Mouse (Mus musculus) intestine, embryonic 16.5 days (tissue): ENCODE results near the gene Apol8. TPM values are rescaled to one million over a fixed set of nuclear protein-coding genes. Genes with fewer than 3 reads are reported as not detected.

Source experiments
- ATAC-seq: fragments of 200-750 bp; cut with Nextera tagmentation; 2 replicates; pipeline ENCODE4 v1.8.0; 2017; ENCODE audit warnings: moderate TSS enrichment, moderate library complexity
- H3K27ac ChIP-seq: fragments of 300-500 bp; sonication (generic); 2 replicates; pipeline ENCODE4 v1.5.1; 2014; ENCODE audit warnings: mild to moderate bottlenecking, low read length
- H3K27me3 ChIP-seq: fragments of 300-500 bp; sonication (generic); replicated peaks from 2 replicates; pipeline ENCODE4 v1.6.1; 2014; ENCODE audit warnings: low read length, control low read depth, mixed read lengths; ENCODE audit not compliant: control insufficient read depth, insufficient read depth
- H3K36me3 ChIP-seq: fragments of 300-500 bp; sonication (generic); 2 replicates; pipeline ENCODE4 v1.6.1; 2014; ENCODE audit warnings: low read length, control low read depth; ENCODE audit not compliant: control insufficient read depth, insufficient read depth
- H3K4me1 ChIP-seq: fragments of 300-500 bp; sonication (generic); 2 replicates; pipeline ENCODE4 v1.6.1; 2014; ENCODE audit warnings: low read length, control low read depth, mixed read lengths; ENCODE audit not compliant: control insufficient read depth, insufficient read depth
- H3K4me2 ChIP-seq: fragments of 300-500 bp; sonication (generic); 2 replicates; pipeline ENCODE4 v1.6.1; 2014; ENCODE audit warnings: low read depth, low read length, control low read depth
- H3K4me3 ChIP-seq: fragments of 300-500 bp; sonication (generic); 2 replicates; pipeline ENCODE4 v1.5.1; 2014; ENCODE audit warnings: mild to moderate bottlenecking, low read length
- H3K9ac ChIP-seq: fragments of 300-500 bp; sonication (generic); 2 replicates; pipeline ENCODE4 v1.6.1; 2014; ENCODE audit warnings: low read depth, low read length
- H3K9me3 ChIP-seq: fragments of 300-500 bp; sonication (generic); 2 replicates; pipeline ENCODE4 v1.6.1; 2016; ENCODE audit warnings: low read length, control low read depth; ENCODE audit not compliant: control insufficient read depth
- WGBS: fragments of 180-500 bp; shearing (Covaris S2); extraction: QIAGEN DNeasy Blood & Tissue Kit; methylation state at CpG from one replicate; pipeline ENCODE4 v1.1.7; 2014; 5-methylcytosine and 5-hydroxymethylcytosine counted together
- polyA plus RNA-seq: library from polyadenylated mRNA; unstranded; fragments of >200 nt; fragmentation: Nextera tagmentation; extraction: Ambion mirVana; gene quantifications from 2 replicates; pipeline ENCODE4 v1.2.1, GENCODE M21; 2015

The Apol8 gene
- polyA plus RNA-seq, result 0.21 and 0.34 TPM in 2 replicates

DNA sequence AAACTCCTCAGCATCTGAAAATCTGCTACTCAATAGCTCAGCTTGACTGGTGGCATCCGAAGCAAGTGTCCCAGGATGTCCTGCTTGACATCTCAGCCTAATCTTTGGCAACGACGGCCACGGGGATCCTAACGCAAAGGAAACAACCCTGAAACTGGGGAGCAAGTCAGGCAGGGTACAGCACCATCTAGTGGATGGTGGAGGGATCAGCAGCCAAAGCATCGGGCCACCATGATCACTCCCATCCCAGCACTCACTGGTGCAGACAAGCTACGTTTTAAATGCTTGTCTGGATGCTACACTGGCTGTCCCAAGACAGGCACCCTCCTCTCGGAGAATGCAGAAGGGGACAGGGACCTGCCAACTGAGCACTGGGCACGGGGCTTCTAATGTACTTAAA is at the start of gene Apol8:
TSS of gene Apol8 (minus strand) at position 156 of the 400 bp plus-strand sequence.
- no peak within 1 kb of the TSS for H3K4me3 ChIP-seq
- no peak within 1 kb of the TSS; the same call in 1 of the 2 replicates for H3K9ac ChIP-seq
- H3K9me3 ChIP-seq, result no peaks in the 10 kb centered on the region
- no peak within 1 kb of the TSS for H3K4me2 ChIP-seq
- H3K4me1 ChIP-seq, result no peaks in the 10 kb centered on the region
- H3K27me3 ChIP-seq, result peaks cover 4% of the 10 kb centered on the region; the same call in 1 of the 2 replicates
- H3K36me3 ChIP-seq, result peaks cover 19% of the 10 kb centered on the region
- no peak for ATAC-seq
- WGBS, result 6% methylated on average over 9 of the region's 9 CpGs
- H3K27ac ChIP-seq, result no peak within 1 kb of the TSS

DNA sequence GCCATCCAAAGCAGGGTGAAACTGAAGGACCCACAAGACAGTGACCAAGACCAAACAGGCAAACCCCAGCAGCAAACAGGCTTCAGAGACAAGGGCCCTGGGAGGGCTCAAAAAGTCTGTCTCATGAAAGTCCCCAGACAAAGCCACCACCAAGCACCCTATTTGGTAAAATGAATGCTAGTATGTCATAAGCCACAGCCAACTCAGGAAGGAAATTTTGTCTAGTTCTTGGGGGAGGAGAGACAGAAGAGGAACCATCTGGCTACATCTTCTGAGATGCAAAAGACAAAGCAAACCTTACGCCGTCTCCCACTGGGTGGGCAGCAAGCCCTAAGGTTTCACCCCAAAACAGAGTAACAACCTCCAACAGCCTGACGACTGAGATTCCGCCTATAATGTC is 48.9 kb upstream of the Apol8 start:
- H3K36me3 ChIP-seq, result peaks cover 29% of the 10 kb centered on the region
- 93% methylated on average over 4 of the region's 4 CpGs for WGBS

DNA sequence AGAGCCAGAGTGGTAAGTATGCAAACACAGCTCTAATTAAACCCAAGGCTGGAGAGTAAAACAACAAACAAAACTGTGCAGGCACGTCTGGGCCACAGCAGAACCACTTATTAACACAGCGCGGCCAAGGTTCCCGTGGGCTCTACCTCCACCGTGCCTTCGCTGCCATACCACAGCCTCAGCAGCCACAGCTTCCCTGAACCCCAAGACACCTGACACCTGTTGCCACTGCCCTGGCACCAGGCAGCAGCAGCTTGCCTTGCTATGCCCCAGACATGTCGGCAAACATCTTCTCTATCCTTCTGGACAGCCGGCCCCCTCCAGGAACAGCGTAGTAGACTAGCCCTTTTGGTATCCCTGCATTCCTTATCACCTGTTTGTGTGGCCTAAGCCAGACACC is 48.1 kb upstream of the Apol8 start:
- no peak overlapping the region for H3K9ac ChIP-seq
- 81% methylated on average over 9 of the region's 9 CpGs for WGBS
- H3K4me3 ChIP-seq, result no peak overlapping the region
- no peaks in the 10 kb centered on the region for H3K27me3 ChIP-seq
- H3K4me1 ChIP-seq, result peaks cover 47% of the 10 kb centered on the region
- H3K27ac ChIP-seq, result peak overlapping the region; percentile 15; the same call in 1 of the 2 replicates
- H3K9me3 ChIP-seq, result no peaks in the 10 kb centered on the region
- no peak for ATAC-seq
- H3K36me3 ChIP-seq, result peaks cover 29% of the 10 kb centered on the region
- H3K4me2 ChIP-seq, result no peak overlapping the region

More for the DNA sequence above, 48.9 kb upstream of the Apol8 start:
- H3K27ac ChIP-seq, result no peak overlapping the region
- no peaks in the 10 kb centered on the region for H3K27me3 ChIP-seq
- no peak overlapping the region for H3K4me3 ChIP-seq
- H3K9me3 ChIP-seq, result no peaks in the 10 kb centered on the region
- H3K4me1 ChIP-seq, result peaks cover 47% of the 10 kb centered on the region
- no peak for ATAC-seq
- H3K9ac ChIP-seq, result no peak overlapping the region
- H3K4me2 ChIP-seq, result no peak overlapping the region

DNA sequence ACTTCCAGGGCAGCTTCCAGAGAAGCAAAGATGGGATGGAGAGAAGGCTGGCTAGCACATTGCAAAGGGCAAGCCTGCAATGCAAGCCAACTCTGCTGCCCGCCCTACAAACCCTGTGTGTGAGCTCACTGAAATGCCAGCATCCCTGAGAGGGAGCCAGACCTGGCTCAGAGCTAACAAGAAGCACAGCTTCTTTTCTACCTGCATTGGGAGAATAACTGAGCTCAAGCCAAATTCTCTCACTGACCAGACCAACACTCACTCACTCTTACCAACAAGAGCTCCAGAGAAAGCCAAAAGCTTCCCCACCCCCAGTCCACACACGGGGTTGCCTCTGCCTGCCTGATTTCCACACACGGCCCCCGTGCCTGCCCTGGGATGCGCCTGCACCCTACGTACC is 47.7 kb upstream of the Apol8 start:
- Histone ChIP-seq H3K4me2 (no peak overlapping the region), H3K4me1 (peaks cover 49% of the 10 kb centered on the region), H3K4me3 (no peak overlapping the region), H3K9me3 (no peaks in the 10 kb centered on the region), H3K27ac (peak overlapping the region; percentile 15; the same call in 1 of the 2 replicates), H3K36me3 (peaks cover 29% of the 10 kb centered on the region), H3K27me3 (no peaks in the 10 kb centered on the region), H3K9ac (no peak overlapping the region)
- ATAC-seq, result no peak
- WGBS, result 84% methylated on average over 6 of the region's 6 CpGs

DNA sequence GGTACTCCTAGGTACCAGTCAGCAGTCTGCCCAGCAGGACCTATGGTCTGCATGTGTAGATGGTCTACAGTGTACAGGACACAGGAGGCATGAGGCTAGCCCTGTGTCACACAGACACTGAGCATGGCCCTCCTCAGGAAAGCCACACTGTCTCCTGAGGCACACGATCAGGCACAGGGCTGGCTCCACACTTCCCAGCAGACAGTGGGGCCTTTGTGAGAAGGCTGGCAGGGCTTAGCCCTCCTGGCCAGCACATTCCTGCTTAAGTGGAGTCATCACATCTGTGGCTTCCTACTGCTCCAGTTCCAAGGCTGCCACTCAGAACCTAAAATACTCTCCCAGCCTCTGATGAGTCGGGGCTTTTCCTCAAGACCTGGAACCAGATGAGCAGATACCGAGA is 46.9 kb upstream of the Apol8 start:
- Histone ChIP-seq H3K4me2 (no peak overlapping the region), H3K36me3 (peaks cover 29% of the 10 kb centered on the region), H3K9ac (no peak overlapping the region), H3K4me1 (peaks cover 56% of the 10 kb centered on the region), H3K9me3 (no peaks in the 10 kb centered on the region), H3K27ac (peak overlapping the region; percentile 35; the same call in 1 of the 2 replicates), H3K27me3 (no peaks in the 10 kb centered on the region), H3K4me3 (no peak overlapping the region)
- ATAC-seq, result no peak
- WGBS, result 61% methylated on average over 3 of the region's 3 CpGs

DNA sequence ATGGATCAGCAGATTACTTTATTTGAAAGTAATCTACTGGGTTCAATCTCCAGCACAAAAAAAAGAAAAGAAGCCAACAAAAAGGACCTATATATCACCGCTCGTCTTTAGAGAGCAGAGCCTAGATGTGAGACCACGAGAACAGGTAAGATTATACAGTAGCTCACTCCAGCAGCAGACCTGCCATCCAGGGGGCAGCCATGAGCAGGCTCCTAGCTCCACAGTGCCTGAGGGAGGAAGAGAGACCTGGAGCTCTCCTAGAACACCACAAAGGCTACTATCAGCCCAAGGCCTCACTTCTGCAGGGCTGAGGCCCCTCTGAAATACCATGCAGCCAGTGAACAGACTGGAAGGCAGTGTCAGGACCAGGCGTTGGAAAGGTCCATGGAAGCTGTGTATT is 46.2 kb upstream of the Apol8 start:
- no peak for ATAC-seq
- peaks cover 29% of the 10 kb centered on the region for H3K36me3 ChIP-seq
- WGBS, result 73% methylated on average over 4 of the region's 4 CpGs

DNA sequence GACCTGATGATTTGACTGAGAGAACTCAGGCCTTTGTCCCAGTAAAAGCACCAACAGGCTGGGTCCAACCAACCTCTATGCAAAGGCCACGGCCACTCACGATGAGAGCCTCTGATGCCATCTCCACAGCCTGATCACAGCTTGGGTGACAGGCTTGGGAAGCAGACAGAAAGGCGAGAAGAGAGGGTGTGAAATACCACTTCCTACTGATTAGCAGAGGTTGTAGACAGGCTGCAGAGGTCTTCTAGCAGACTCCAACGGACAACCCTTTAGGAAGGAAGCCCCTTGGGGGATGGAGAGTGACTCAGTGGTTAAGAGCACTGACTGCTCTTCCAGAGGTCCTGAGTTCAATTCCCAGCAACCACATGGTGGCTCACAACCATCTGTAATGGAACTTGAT is 44.4 kb upstream of the Apol8 start:
- peaks cover 67% of the 10 kb centered on the region for H3K4me1 ChIP-seq
- WGBS, result 57% methylated on average over 4 of the region's 4 CpGs
- H3K27ac ChIP-seq, result peak overlapping the region; percentile 97
- no peaks in the 10 kb centered on the region for H3K9me3 ChIP-seq
- no peak for ATAC-seq
- H3K4me2 ChIP-seq, result no peak overlapping the region
- H3K36me3 ChIP-seq, result peaks cover 42% of the 10 kb centered on the region
- peak overlapping the region; percentile 55 for H3K9ac ChIP-seq
- no peak overlapping the region for H3K4me3 ChIP-seq
- H3K27me3 ChIP-seq, result no peaks in the 10 kb centered on the region

More for the DNA sequence above, 46.2 kb upstream of the Apol8 start:
- H3K27ac ChIP-seq, result 0 out of 2 replicates have a peak overlapping the region, but pooled peaks have one; percentile 14
- no peak overlapping the region for H3K9ac ChIP-seq
- H3K4me1 ChIP-seq, result peaks cover 64% of the 10 kb centered on the region
- no peaks in the 10 kb centered on the region for H3K9me3 ChIP-seq
- H3K4me3 ChIP-seq, result no peak overlapping the region
- H3K27me3 ChIP-seq, result no peaks in the 10 kb centered on the region
- no peak overlapping the region for H3K4me2 ChIP-seq

DNA sequence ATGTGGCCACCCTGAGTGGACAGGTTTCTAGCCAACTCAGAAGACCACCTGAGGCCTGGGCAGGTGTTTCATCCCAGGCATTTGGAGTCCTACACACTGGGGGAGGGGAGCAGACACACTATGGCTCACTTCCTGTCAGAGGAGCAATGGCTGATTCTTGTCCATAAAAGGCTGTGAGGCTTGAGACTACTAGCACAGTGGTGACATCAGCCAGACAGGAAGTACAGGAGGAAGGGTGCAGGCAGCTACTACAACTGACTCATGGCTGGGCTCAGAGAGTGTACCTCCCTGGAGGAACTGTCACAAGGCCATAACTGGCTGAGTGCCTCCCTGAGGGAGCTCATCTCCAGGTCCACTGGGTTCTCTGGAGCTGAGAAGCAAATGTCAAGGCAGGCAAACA is 43.7 kb upstream of the Apol8 start:
- Histone ChIP-seq H3K4me3 (no peak overlapping the region), H3K27me3 (no peaks in the 10 kb centered on the region), H3K9ac (peak overlapping the region; percentile 55), H3K27ac (peak overlapping the region; percentile 97), H3K9me3 (no peaks in the 10 kb centered on the region), H3K4me2 (no peak overlapping the region), H3K36me3 (peaks cover 40% of the 10 kb centered on the region), H3K4me1 (peaks cover 67% of the 10 kb centered on the region)
- peak; percentile 56 for ATAC-seq

DNA sequence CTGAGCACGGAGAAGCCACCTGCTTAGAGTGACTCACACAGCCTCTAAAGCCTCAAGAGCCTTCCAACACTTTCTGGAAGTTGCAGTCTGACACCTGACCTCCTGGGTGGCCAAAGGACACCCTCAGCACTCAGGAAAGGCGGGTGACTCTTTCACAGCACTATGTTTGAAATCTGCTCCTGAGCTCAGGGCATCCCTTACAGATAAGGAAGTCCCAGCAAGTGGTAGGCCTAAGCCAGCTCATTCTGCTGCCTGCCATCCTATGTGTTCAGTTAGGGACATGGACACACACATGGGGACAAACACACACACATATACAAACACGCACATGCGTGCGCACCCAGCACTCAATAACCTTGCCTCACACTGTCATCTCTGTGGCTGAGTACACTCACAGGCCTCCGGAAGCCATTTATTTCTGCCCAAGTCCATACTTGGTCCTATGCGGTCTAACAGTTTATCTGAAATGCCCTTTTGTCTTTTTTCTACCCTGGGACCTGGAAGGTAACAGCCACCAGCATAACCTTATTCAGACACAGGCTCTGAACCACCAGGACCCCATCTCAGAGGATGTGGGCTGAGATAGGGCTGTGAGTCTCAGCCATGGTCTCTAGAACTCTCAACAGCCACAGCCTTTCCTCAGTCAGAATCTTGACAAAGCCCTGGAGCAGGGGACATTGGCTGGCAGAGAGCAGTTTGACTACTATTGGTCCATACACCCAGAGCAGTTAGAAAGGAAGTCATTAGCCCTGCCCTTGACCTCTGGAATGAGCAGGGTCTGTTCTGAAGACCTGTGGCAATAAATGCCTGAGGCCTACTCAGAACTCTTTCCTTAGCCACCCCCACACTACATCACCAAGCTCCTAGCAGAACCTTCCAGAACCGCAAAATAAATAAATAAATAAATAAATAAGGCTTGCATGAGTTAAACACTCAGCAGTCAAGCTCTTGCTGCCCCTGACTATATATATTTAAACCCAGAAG is 43.0 kb upstream of the Apol8 start:
- H3K9ac ChIP-seq, result peak overlapping the region; percentile 56
- no peak overlapping the region for H3K4me3 ChIP-seq
- ATAC-seq, result no peak
- 76% methylated on average over 8 of the region's 8 CpGs for WGBS
- H3K4me2 ChIP-seq, result no peak overlapping the region
- H3K36me3 ChIP-seq, result peaks cover 37% of the 10 kb centered on the region
- peaks cover 63% of the 10 kb centered on the region for H3K4me1 ChIP-seq
- peak overlapping the region; percentile 97 for H3K27ac ChIP-seq
- no peaks in the 10 kb centered on the region for H3K9me3 ChIP-seq
- H3K27me3 ChIP-seq, result no peaks in the 10 kb centered on the region
